Mouse (Mus musculus) forebrain, embryonic 13.5 days (tissue): Measurements from ENCODE around the gene Cenps. TPM values are rescaled to one million over a fixed set of nuclear protein-coding genes. Genes with fewer than 3 reads are reported as not detected.

Source experiments
- ATAC-seq: fragments of 200-750 bp; cut with Nextera tagmentation; 2 replicates; pipeline ENCODE4 v1.8.0; 2017
- H3K27ac ChIP-seq: fragments of 300-500 bp; sonication (generic); 2 replicates; pipeline ENCODE4 v1.5.1; 2015; ENCODE audit warnings: inconsistent platforms, mild to moderate bottlenecking, moderate library complexity
- H3K27me3 ChIP-seq: fragments of 300-500 bp; sonication (generic); 2 replicates; pipeline ENCODE4 v1.6.1; 2015; ENCODE audit warnings: mild to moderate bottlenecking, inconsistent platforms
- H3K36me3 ChIP-seq: fragments of 300-500 bp; sonication (generic); 2 replicates; pipeline ENCODE4 v1.6.1; 2015; ENCODE audit warnings: mild to moderate bottlenecking, inconsistent platforms; ENCODE audit not compliant: poor library complexity, severe bottlenecking
- H3K4me1 ChIP-seq: fragments of 300-500 bp; sonication (generic); 2 replicates; pipeline ENCODE4 v1.6.1; 2015; ENCODE audit warnings: inconsistent platforms
- H3K4me2 ChIP-seq: fragments of 300-500 bp; sonication (generic); 2 replicates; pipeline ENCODE4 v1.6.1; 2015; ENCODE audit warnings: inconsistent platforms, mild to moderate bottlenecking, moderate library complexity
- H3K4me3 ChIP-seq: fragments of 300-500 bp; sonication (generic); 2 replicates; pipeline ENCODE4 v1.5.1; 2015; ENCODE audit warnings: mild to moderate bottlenecking, inconsistent platforms
- H3K9ac ChIP-seq: fragments of 300-500 bp; sonication (generic); 2 replicates; pipeline ENCODE4 v1.6.1; 2015; ENCODE audit warnings: mild to moderate bottlenecking, inconsistent platforms
- H3K9me3 ChIP-seq: fragments of 300-500 bp; sonication (generic); replicated peaks from 2 replicates; pipeline ENCODE4 v1.6.1; 2016; ENCODE audit warnings: inconsistent platforms
- WGBS: fragments of 180-500 bp; shearing (Covaris S2); methylation state at CpG from one replicate; pipeline ENCODE4 v1.1.7; 2015; 5-methylcytosine and 5-hydroxymethylcytosine counted together
- polyA plus RNA-seq: library from polyadenylated mRNA; unstranded; fragments of >200 nt; fragmentation: Nextera tagmentation; extraction: Ambion mirVana; gene quantifications from 2 replicates; pipeline ENCODE4 v1.2.1, GENCODE M21; 2015

Cenps gene
- polyA plus RNA-seq, 1 experiment from 2014 or later, result 38.7 TPM

DNA sequence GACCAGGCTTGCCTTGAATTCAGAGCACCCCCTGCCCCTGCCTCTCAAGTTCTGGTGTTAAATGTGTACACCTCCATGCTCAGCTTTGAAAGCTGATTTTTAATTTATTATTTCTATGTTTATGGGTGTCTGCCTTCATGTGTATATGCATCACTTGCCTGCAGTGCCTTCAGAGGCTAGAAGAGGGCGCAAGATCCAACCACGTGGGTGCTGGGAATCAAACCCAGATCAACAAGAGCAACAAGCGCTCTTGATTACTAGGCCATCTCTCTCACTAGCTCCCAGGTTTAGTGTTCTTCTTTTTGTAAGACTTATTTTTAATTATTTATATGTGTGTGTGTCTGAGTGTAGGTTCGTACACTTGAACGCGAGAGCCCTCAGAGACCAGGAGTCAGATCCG lies 17.4 kb upstream of the Cenps start:
- WGBS, result 98% methylated on average over 7 of the region's 7 CpGs
- H3K36me3 ChIP-seq, result peaks cover 99% of the 10 kb centered on the region

DNA sequence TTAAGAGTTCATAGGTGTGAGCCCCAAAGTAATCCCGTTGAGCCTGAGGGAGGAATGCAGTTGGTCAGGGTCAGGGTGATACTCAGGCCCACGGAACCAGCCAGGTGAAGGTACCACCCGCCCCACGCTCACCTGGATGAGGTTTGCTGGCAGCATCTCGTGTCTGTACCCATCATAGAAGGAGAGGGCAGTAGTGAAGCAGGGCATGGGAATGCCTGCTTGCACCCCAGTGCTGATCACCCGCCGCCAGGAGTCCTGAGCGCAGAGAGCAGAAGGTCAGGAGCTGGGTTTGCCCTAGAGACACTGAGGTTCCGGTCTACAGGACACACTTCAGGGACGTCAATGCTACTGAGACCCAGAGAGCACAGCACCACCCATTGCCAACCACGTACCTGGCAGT lies 13.3 kb upstream of the Cenps start:
- Histone ChIP-seq H3K27me3 (no peaks in the 10 kb centered on the region), H3K4me3 (no peak overlapping the region), H3K9me3 (no peaks in the 10 kb centered on the region; the same call in 1 of the 2 replicates), H3K27ac (no peak overlapping the region), H3K4me2 (no peak overlapping the region), H3K9ac (no peak overlapping the region), H3K4me1 (no peaks in the 10 kb centered on the region), H3K36me3 (peaks cover 68% of the 10 kb centered on the region)
- WGBS, result 94% methylated on average over 11 of the region's 11 CpGs
- no peak for ATAC-seq

More for the DNA sequence above, 17.4 kb upstream of the Cenps start:
- Histone ChIP-seq H3K27ac (no peak overlapping the region), H3K4me1 (no peaks in the 10 kb centered on the region), H3K27me3 (no peaks in the 10 kb centered on the region), H3K9ac (no peak overlapping the region), H3K9me3 (no peaks in the 10 kb centered on the region; the same call in 1 of the 2 replicates), H3K4me2 (no peak overlapping the region), H3K4me3 (no peak overlapping the region)
- no peak for ATAC-seq

DNA sequence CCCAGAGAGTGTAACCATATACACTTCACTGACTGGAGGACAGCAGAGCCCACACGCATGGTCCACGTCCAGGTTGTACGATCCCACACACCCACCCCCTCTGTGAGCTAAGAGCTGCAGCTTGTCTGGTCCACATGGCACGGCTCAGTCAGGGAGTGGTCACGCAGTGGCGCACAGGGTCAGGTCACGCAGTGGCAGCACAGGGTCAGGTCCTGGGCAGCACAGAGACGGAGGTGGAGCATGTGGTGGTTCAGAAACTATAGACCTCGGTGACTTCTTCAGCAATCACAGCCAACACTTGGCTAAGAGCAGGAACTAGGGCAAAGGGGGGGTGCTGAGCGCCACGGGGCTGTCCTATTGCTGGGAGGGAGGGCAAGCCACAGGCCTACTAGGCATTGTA lies 12.8 kb upstream of the Cenps start:
- peaks cover 63% of the 10 kb centered on the region for H3K36me3 ChIP-seq

DNA sequence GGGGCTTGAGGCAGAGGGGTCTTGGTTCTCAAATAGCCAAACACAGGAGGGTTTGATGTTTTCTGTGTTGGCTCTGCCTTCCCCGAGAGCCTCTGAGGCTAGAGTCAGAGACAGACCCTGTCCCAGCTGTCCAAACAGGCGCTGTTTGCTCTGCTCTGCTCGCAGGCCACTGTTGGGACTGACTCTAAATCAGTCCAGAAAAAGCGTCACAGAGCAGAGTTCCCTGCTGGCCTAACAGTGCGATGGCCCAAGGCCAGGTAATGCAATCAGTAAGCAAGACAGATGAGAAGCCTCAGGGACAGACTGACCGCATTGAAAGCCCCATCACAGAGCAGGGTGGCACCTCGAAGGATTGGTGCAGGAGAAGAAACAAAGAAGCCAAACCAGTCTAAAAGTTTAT lies 12.2 kb upstream of the Cenps start:
- Histone ChIP-seq H3K4me2 (no peak overlapping the region), H3K4me1 (no peaks in the 10 kb centered on the region), H3K9me3 (no peaks in the 10 kb centered on the region), H3K9ac (no peak overlapping the region), H3K4me3 (no peak overlapping the region), H3K36me3 (peaks cover 57% of the 10 kb centered on the region), H3K27me3 (no peaks in the 10 kb centered on the region), H3K27ac (no peak overlapping the region)
- no peak for ATAC-seq
- WGBS, result 89% methylated on average over 7 of the region's 7 CpGs

More for the DNA sequence above, 12.8 kb upstream of the Cenps start:
- Histone ChIP-seq H3K27ac (no peak overlapping the region), H3K4me3 (no peak overlapping the region), H3K9me3 (no peaks in the 10 kb centered on the region; the same call in 1 of the 2 replicates), H3K27me3 (no peaks in the 10 kb centered on the region), H3K4me2 (no peak overlapping the region), H3K9ac (no peak overlapping the region), H3K4me1 (no peaks in the 10 kb centered on the region)
- WGBS, result 87% methylated on average over 11 of the region's 11 CpGs
- ATAC-seq, result no peak

DNA sequence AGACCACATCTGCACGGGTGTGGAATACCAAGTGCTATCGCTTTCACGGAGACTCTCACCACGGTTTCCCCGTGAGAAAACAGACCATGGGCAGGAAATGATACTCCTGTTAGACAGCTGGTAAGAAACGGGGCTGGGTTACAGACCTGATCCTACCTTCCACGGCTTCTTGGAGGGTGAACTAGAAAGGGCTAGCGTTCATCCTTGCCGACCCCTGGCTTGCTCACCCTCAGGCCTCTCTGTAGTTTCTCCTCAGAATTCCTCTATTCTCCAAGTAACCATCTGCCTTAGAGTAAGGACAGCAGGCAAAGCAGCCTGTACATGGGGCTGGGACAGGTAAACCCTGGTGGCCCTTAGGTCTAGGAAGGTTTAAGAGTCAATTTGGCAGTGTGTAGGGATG lies 11.8 kb upstream of the Cenps start:
- WGBS, result 89% methylated on average over 9 of the region's 9 CpGs
- Histone ChIP-seq H3K4me2 (no peak overlapping the region), H3K4me3 (no peak overlapping the region), H3K9me3 (no peaks in the 10 kb centered on the region), H3K27me3 (no peaks in the 10 kb centered on the region), H3K27ac (no peak overlapping the region), H3K4me1 (no peaks in the 10 kb centered on the region), H3K9ac (no peak overlapping the region), H3K36me3 (peaks cover 52% of the 10 kb centered on the region)
- ATAC-seq, result no peak

DNA sequence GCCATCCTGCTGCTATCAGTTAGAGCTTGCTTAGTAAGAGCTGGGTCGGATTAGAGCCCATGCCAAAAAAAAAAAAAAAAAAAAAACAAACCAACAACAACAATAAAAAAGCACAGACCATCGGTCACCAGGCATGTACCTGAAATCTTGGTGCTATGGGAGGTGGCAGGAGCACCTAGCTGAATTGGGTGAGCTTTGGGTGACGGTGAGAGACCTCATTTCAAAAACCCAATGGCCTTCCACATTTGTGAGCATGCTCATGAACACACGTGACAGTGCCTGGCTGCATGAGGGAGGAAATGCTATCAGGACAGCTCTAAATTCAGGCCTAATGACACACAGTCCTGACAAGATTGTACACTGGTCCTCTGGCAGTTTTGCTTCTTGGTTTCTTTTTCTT lies 10.7 kb upstream of the Cenps start:
- no peaks in the 10 kb centered on the region for H3K4me1 ChIP-seq
- no peaks in the 10 kb centered on the region for H3K27me3 ChIP-seq
- WGBS, result 82% methylated on average over 4 of the region's 4 CpGs
- no peaks in the 10 kb centered on the region for H3K9me3 ChIP-seq
- H3K4me2 ChIP-seq, result no peak overlapping the region
- ATAC-seq, result no peak
- no peak overlapping the region for H3K4me3 ChIP-seq
- no peak overlapping the region for H3K27ac ChIP-seq
- H3K9ac ChIP-seq, result no peak overlapping the region
- H3K36me3 ChIP-seq, result peaks cover 41% of the 10 kb centered on the region

DNA sequence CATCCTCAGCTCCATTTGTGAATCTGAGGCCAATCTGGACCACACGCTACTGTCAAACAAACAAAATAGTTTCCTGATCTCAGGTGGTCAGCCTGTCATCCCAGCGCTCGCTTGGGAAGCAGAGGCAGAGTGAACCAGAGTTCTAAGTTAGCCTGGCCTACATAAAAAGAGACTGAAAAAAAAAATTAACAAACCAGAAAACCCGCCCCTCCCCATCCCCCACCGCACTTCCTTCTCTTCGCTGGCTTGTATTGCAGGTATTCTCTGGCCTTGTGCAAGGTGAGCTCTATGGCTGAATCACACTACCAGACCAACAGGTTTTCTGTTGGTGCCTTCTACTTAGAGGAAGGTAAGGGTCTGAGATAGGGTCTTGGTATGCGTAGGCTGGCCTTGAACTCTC lies 10.1 kb upstream of the Cenps start:
- Histone ChIP-seq H3K4me1 (no peaks in the 10 kb centered on the region), H3K27ac (no peak overlapping the region), H3K36me3 (peaks cover 36% of the 10 kb centered on the region), H3K9me3 (no peaks in the 10 kb centered on the region), H3K4me3 (no peak overlapping the region), H3K27me3 (no peaks in the 10 kb centered on the region), H3K4me2 (no peak overlapping the region), H3K9ac (no peak overlapping the region)
- ATAC-seq, result no peak
- WGBS, result 84% methylated on average over 7 of the region's 7 CpGs

DNA sequence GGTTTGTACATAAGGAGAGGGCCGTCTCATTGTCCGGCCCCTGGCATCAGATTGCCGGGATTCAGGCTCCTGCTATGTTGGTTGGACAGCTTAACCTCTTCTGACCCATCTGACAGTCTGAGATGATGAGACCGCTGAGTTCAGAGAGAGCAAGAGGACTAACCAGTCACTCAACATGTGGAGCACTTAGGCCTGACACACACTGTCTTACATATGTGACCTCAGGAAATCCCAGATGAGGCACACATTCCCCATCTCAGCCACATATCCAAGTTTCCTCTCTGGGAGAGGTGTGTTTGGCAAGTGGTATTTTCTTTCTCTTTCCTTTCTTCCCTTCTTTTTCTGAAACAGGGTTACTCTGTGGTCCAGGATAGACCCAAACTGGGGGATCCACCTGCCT lies 7.7 kb upstream of the Cenps start:
- Histone ChIP-seq H3K27me3 (no peaks in the 10 kb centered on the region), H3K9ac (no peak overlapping the region), H3K4me3 (no peak overlapping the region), H3K9me3 (no peaks in the 10 kb centered on the region), H3K4me2 (no peak overlapping the region), H3K27ac (no peak overlapping the region), H3K36me3 (peaks cover 13% of the 10 kb centered on the region), H3K4me1 (no peaks in the 10 kb centered on the region)
- WGBS, result 75% methylated on average over 4 of the region's 4 CpGs
- no peak for ATAC-seq

DNA sequence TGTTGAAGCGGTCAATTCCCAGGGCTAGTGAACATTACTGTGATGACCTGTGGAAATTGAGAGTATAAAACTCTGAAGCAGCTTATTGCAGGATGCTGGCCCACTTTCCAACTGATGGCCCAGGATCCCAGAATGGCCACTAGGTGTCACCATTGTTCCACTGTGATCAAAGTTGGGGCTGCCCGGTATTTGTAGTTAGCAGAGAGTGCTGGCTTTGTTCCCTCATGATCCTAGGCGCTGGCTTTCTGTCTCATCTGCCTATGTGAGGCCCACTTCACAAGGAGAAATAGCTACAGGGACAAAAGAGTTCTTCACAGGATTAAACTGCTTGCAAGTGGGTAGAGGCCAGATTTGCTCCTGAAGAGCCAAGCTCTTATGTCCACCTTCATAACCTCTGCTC lies 7.0 kb upstream of the Cenps start:
- Histone ChIP-seq H3K9ac (peak overlapping the region; percentile 30; the same call in 1 of the 2 replicates), H3K27ac (peak overlapping the region; percentile 36; the same call in 1 of the 2 replicates), H3K36me3 (peaks cover 6% of the 10 kb centered on the region)

DNA sequence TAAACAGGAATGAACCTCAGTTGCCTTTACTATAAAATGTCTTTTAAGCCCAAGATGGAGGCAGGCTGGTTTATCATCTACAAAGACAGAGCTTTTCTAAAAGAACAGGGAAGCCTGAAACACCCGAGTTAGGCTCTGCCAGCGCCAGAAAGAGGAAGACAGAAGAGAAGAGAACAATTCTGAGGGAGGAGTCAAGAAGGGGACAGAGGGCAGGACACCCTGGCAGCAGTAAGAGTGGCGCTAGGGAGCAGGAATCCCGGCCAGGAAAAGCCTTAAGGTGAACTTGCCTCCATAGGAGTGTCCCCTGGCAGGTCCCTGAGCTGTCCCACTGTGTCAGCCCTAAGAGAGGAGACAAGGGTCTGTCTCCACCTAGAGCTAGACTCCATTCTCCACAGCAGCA lies 6.2 kb upstream of the Cenps start:
- H3K27ac ChIP-seq, result no peak overlapping the region
- no peak overlapping the region for H3K4me2 ChIP-seq
- no peak overlapping the region for H3K9ac ChIP-seq
- no peaks in the 10 kb centered on the region for H3K4me1 ChIP-seq
- 34% methylated on average over 4 of the region's 4 CpGs for WGBS
- H3K9me3 ChIP-seq, result no peaks in the 10 kb centered on the region
- H3K4me3 ChIP-seq, result no peak overlapping the region
- no peaks in the 10 kb centered on the region for H3K36me3 ChIP-seq
- ATAC-seq, result no peak
- H3K27me3 ChIP-seq, result no peaks in the 10 kb centered on the region

More for the DNA sequence above, 7.0 kb upstream of the Cenps start:
- Histone ChIP-seq H3K4me1 (no peaks in the 10 kb centered on the region), H3K9me3 (no peaks in the 10 kb centered on the region), H3K27me3 (no peaks in the 10 kb centered on the region), H3K4me2 (no peak overlapping the region), H3K4me3 (no peak overlapping the region)
- ATAC-seq, result peak; percentile 92
- 5% methylated on average over 3 of the region's 3 CpGs for WGBS

DNA sequence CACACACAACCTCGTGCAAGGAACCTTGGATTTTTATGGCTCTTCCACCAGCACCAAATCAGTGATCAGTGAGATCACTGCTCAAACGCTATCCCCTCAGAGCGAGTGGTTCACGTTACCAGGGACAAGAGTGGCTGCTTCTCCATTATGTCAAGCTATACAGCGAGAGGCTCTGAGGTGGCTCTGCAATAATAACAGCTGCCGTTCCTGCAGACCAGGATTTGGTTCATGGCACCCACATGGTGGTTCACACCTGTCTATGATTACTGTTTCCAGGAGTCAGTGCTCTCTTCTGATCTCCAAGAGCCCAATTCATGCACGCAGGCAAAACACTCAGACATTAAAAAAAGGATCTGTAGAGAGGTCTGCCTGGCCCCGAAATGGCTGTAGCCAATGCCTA lies 1.1 kb upstream of the Cenps start:
- 86% methylated on average over 8 of the region's 8 CpGs for WGBS
- Histone ChIP-seq H3K36me3 (no peaks in the 10 kb centered on the region), H3K27ac (no peak overlapping the region), H3K9ac (no peak overlapping the region), H3K4me3 (no peak overlapping the region), H3K4me1 (peaks cover 8% of the 10 kb centered on the region), H3K9me3 (no peaks in the 10 kb centered on the region), H3K4me2 (no peak overlapping the region), H3K27me3 (no peaks in the 10 kb centered on the region)
- ATAC-seq, result no peak

DNA sequence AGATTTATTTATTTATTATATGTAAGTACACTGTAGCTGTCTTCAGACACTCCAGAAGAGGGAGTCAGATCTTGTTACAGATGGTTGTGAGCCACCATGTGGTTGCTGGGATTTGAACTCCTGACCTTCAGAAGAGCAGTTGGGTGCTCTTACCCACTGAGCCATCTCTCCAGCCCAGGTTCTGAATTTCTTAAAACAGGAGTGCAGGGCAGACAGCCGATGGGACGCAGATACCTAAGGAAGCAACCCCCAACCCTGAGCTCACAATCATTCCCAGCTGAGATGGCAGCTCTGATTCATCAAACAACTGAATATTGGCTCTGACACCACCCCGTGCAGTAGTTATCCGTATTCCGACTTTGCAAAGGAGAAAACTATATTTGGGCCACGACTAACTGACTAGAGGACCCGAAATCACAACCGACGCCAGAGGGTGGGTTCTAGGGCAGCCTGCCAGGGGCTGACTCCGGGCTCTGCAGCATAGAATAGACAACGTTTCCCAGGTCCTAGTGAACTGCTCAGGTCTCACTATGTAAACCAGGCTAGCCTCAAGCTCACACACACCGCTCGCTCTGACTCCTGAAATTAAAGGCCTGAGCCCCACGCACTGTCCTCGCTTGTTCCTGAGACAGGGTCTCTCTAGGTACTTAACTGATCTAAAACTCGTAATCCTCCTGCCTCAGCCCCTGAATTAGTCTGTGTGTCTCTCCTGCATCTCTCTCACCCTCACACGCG lies 1.1 kb downstream of the Cenps start:
- peaks cover 6% of the 10 kb centered on the region; the same call in 1 of the 2 replicates for H3K36me3 ChIP-seq
- H3K4me2 ChIP-seq, result peak overlapping the region; percentile 61
- no peaks in the 10 kb centered on the region for H3K27me3 ChIP-seq
- no peak overlapping the region for H3K27ac ChIP-seq
- no peak; the same call in 1 of the 2 replicates for ATAC-seq
- WGBS, result 64% methylated on average over 18 of the region's 18 CpGs
- H3K9me3 ChIP-seq, result no peaks in the 10 kb centered on the region
- peaks cover 8% of the 10 kb centered on the region for H3K4me1 ChIP-seq
- H3K9ac ChIP-seq, result peak overlapping the region; percentile 77
- H3K4me3 ChIP-seq, result peak overlapping the region; percentile 64

DNA sequence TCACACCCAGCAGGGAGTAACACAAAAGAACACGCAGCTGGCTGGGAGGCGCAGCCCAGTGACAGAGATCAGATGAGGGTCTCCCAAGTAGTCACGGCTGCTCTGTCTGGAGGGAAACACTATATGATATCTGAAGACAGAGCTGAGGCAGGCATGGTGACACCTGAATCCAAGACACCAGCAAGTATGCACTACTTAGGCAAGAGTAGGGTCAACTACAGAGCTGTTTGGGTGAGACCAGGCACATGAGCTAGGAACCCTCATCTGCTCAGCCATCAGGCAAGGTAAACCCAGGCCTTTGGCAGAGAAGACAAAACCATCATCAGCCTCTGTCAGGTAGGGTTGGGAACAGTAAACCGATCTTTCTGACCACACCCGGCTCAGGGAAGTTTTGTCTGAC lies 4.0 kb downstream of the Cenps start:
- Histone ChIP-seq H3K27me3 (no peaks in the 10 kb centered on the region), H3K4me3 (no peak overlapping the region), H3K36me3 (peaks cover 34% of the 10 kb centered on the region), H3K9ac (no peak overlapping the region), H3K4me2 (no peak overlapping the region), H3K27ac (no peak overlapping the region), H3K9me3 (no peaks in the 10 kb centered on the region), H3K4me1 (peaks cover 8% of the 10 kb centered on the region)
- WGBS, result 86% methylated on average over 5 of the region's 5 CpGs
- ATAC-seq, result no peak
